Mouse (Mus musculus): ENCODE measurements around the gene Poc1b. TPM values are rescaled to one million over a fixed set of nuclear protein-coding genes. Genes with fewer than 3 reads are reported as not detected.
A peak's percentile ranks its signal among the peaks of the same experiment; 100 is the strongest.

The Poc1b gene
- 6.1 and 6.2 TPM in 2 replicates for polyA plus RNA-seq (2015; fragmentation: Nextera tagmentation; extraction: Ambion mirVana)

DNA sequence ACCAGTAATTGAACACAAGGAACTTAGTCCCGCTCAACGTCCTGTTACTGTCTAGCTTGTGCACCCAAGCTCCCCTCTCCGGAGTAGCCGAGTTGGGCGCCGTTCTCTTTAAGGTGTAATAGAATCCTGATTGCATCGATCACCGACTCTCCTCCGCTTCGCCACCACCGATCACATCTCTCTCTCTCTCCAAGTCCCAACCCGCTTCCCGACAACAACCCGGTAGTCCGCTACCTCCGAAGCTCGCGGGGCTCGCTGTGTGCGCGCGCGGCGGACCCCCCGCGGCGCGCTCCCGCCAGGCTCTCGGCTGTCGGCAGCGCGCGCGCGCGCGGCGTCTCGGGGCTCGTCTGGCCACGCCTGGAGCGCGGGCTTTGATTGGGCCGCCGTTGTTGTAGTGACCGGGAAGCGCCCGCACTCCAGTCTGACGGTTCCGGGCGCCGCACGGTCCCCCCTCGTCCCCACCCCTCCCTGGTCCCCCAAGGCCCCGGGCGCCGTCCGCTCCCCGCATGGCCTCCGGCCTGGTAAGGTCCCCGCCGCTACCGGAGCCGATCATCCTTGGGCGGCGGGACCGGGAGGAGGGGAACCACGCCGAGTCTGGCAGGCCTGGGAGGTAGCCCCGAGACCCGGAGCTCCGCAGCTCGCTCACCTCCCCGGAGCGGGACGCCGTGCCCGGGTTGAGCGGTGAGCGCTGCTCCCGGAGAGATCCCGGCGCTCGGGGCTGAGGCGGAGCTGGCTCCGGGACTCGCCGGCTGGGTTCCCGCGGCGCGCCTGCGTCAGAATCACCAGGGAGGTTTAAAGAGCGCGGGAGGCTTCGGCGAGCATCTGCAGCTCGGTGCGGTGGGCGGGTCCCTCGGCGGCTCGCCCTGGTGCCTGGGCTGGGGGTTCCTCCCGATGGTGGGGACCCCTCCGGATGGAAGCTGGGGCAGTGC lies at the start of gene Poc1b:
Gene Poc1b (plus strand): TSS at position 334 of the 929 bp plus-strand sequence.
- H3K4me2 ChIP-seq (replicated peaks; ENCODE audit: low read depth, low read length), result peak within 1 kb of the TSS; percentile 98
- no peak for TF ChIP-seq CTCF (IDR thresholded peaks at IDR 0.05)
- no peak for TF ChIP-seq EP300 (IDR thresholded peaks at IDR 0.05)
- H3K27ac ChIP-seq (ENCODE audit: low read length), result peak within 1 kb of the TSS; percentile 83
- ATAC-seq (peak; percentile 93), DNase-seq (ENCODE audit: low spot score) (peak; percentile 93)
- H3K4me1 ChIP-seq (ENCODE audit: insufficient read depth, low read depth, low read length), result peaks cover 3% of the 10 kb centered on the region; the same call in 1 of the 2 replicates
- H3K9me3 ChIP-seq (ENCODE audit: low read length), result no peaks in the 10 kb centered on the region
- peak within 1 kb of the TSS; percentile 86 for H3K4me3 ChIP-seq (ENCODE audit: low read depth, low read length)
- H3K27me3 ChIP-seq (replicated peaks; ENCODE audit: insufficient read depth, low read length), result no peaks in the 10 kb centered on the region
- WGBS, result 1% methylated on average over 89 of the region's 106 CpGs
- peak within 1 kb of the TSS; percentile 70 for H3K9ac ChIP-seq (replicated peaks; ENCODE audit: low read depth)
- no peaks in the 10 kb centered on the region for H3K36me3 ChIP-seq (ENCODE audit: insufficient read depth, low read length)

DNA sequence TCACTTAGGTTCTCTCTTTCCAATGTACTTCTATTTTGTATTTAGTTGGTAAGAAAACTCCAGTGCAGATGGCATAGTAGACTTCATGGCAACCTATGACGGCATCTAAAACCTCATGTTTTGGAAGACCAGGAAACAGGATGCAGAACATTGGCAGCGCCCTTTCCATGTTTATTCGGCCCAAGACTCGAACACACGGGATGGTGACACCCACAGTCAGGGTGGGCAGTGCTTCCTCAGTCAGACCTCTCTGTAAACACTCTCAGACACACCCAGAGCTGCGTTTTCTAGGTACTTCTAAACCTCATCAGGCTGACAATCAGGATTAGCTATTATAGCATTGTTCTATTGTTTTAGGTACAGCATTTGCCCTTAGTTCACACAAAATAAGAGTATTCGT lies 46.2 kb upstream of the Poc1b start:
- DNase-seq (ENCODE audit: low spot score), result no peak
- ATAC-seq, result peak; percentile 52; the same call in 1 of the 2 replicates
- Histone ChIP-seq H3K36me3 (ENCODE audit: insufficient read depth, low read length) (no peaks in the 10 kb centered on the region), H3K9me3 (ENCODE audit: low read length) (no peaks in the 10 kb centered on the region), H3K27me3 (replicated peaks; ENCODE audit: insufficient read depth, low read length) (no peaks in the 10 kb centered on the region), H3K4me1 (ENCODE audit: insufficient read depth, low read depth, low read length) (no peaks in the 10 kb centered on the region), H3K27ac (ENCODE audit: low read length) (no peak overlapping the region), H3K9ac (replicated peaks; ENCODE audit: low read depth) (no peak overlapping the region), H3K4me3 (ENCODE audit: low read depth, low read length) (no peak overlapping the region), H3K4me2 (replicated peaks; ENCODE audit: low read depth, low read length) (no peak overlapping the region)
- WGBS, result 73% methylated on average over 7 of the region's 7 CpGs
- TF ChIP-seq EP300 (IDR thresholded peaks at IDR 0.05) (no peak), CTCF (IDR thresholded peaks at IDR 0.05) (no peak)

DNA sequence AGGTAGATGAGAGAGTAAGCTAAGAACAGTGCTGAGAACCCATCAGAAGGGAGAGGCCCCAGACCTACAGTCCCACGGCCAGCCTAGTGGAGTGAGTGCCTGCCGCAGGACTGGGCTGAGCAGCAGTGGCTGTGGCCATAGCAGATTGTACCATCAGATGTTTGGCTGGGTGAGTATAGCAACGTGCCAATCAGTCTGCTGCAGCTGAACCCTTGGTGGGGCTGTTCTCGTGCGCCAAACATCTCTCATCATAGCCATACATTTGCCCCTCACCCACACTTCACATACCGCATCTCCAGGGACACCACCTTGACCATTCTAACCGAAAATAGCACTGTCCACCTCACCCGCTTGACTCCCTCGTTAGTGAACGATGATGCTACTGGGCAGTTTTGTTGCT lies 45.4 kb upstream of the Poc1b start:
- no peak for ATAC-seq
- Histone ChIP-seq H3K27ac (ENCODE audit: low read length) (no peak overlapping the region), H3K36me3 (ENCODE audit: insufficient read depth, low read length) (no peaks in the 10 kb centered on the region), H3K9me3 (ENCODE audit: low read length) (no peaks in the 10 kb centered on the region), H3K4me1 (ENCODE audit: insufficient read depth, low read depth, low read length) (no peaks in the 10 kb centered on the region), H3K4me2 (replicated peaks; ENCODE audit: low read depth, low read length) (no peak overlapping the region), H3K27me3 (replicated peaks; ENCODE audit: insufficient read depth, low read length) (no peaks in the 10 kb centered on the region), H3K4me3 (ENCODE audit: low read depth, low read length) (no peak overlapping the region), H3K9ac (replicated peaks; ENCODE audit: low read depth) (no peak overlapping the region)
- WGBS, result 89% methylated on average over 10 of the region's 10 CpGs
- TF ChIP-seq EP300 (IDR thresholded peaks at IDR 0.05), result no peak
- TF ChIP-seq CTCF (IDR thresholded peaks at IDR 0.05), result no peak
- no peak for DNase-seq (ENCODE audit: low spot score)

DNA sequence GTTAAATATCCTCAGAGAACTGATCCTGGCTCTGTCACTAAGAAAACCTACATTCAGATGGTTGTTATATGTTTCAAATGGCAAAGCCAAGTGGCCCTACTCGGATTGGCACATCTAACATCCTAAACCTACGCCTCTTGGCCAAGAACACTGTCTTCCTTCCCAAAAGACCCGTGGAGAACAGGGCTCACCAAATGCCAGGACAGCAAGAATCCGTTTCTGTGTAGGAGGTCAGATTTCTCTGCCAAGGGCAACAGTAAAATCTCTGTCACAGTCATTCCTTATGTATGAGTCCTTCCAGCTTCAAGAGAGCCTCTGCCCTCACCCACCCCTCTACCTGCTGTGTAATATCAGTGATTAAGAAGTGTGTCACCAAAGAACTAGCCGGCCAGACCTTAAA lies 44.3 kb upstream of the Poc1b start:
- no peaks in the 10 kb centered on the region for H3K9me3 ChIP-seq (ENCODE audit: low read length)
- no peaks in the 10 kb centered on the region for H3K36me3 ChIP-seq (ENCODE audit: insufficient read depth, low read length)
- DNase-seq (ENCODE audit: low spot score) (no peak), ATAC-seq (no peak)
- H3K4me1 ChIP-seq (ENCODE audit: insufficient read depth, low read depth, low read length), result no peaks in the 10 kb centered on the region
- H3K4me3 ChIP-seq (ENCODE audit: low read depth, low read length), result no peak overlapping the region
- H3K27ac ChIP-seq (ENCODE audit: low read length), result no peak overlapping the region
- TF ChIP-seq EP300 (IDR thresholded peaks at IDR 0.05), result no peak
- no peak for TF ChIP-seq CTCF (IDR thresholded peaks at IDR 0.05)
- WGBS, result 72% methylated on average over 5 of the region's 5 CpGs
- no peaks in the 10 kb centered on the region for H3K27me3 ChIP-seq (replicated peaks; ENCODE audit: insufficient read depth, low read length)
- no peak overlapping the region for H3K4me2 ChIP-seq (replicated peaks; ENCODE audit: low read depth, low read length)
- H3K9ac ChIP-seq (replicated peaks; ENCODE audit: low read depth), result no peak overlapping the region

DNA sequence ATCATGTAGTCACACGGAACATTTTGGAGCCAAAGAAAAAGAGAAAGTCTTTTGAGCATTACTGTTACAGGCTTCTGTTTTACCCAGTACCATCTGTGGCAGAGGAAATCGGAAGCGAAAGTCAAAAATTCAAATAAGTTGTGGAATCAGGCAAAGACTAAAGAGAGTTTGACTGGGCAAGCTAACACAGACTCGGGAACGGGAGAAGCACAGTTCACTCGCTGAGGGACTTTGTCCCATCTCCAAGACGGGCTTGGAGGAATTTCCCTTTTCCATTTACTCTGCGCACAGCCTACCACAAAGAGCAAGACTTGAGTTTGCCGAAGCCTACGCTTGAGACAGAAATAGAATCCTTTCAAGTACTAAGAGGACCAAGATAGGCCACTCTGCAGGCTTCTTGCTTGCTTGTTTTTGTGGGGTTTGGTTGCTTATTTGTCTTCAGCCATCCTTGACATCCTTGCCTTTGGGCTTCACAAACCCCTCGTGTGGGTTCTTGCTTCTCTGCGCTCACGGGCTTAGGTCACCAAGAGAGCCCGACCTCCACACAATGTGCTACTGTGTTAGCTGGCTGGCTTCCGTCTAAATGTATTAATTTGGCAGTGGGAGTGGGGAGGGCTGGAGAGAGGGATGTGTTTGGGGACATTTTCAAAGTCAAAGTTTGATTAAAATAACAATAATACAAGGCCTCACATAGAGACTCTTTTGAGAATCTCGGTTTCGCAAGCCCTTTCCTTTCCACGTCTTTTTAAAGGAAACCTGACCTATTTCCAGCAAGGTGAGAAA lies 30.5 kb upstream of the Poc1b start:
- Histone ChIP-seq H3K4me1 (ENCODE audit: insufficient read depth, low read depth, low read length) (no peaks in the 10 kb centered on the region), H3K27me3 (replicated peaks; ENCODE audit: insufficient read depth, low read length) (no peaks in the 10 kb centered on the region; the same call in 1 of the 2 replicates), H3K9me3 (ENCODE audit: low read length) (no peaks in the 10 kb centered on the region), H3K4me2 (replicated peaks; ENCODE audit: low read depth, low read length) (no peak overlapping the region), H3K4me3 (ENCODE audit: low read depth, low read length) (no peak overlapping the region), H3K9ac (replicated peaks; ENCODE audit: low read depth) (no peak overlapping the region), H3K27ac (ENCODE audit: low read length) (no peak overlapping the region), H3K36me3 (ENCODE audit: insufficient read depth, low read length) (no peaks in the 10 kb centered on the region)
- TF ChIP-seq CTCF (IDR thresholded peaks at IDR 0.05) (no peak), EP300 (IDR thresholded peaks at IDR 0.05) (no peak)
- WGBS, result 74% methylated on average over 18 of the region's 18 CpGs
- DNase-seq (ENCODE audit: low spot score), result no peak
- ATAC-seq, result no peak

DNA sequence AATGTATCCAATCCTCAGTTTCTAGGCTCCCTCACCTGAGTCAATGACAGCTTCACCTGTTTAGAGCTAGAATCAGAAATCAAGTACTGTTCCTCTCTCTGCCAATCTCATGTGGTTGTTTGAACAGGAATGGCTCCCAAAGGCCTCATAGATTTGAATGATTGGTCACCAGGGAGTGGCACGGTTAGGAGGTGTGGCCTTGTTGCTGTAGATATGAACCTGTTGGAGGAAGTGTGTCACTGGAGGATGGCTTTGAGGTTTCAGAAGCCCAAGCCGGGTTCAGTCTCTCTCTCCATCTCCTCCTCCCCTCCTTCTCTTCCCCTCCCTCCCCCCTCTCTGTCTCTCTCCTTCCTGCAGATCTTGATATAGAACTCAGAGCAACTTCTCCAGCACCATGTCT lies 28.2 kb upstream of the Poc1b start:
- Histone ChIP-seq H3K27ac (ENCODE audit: low read length) (no peak overlapping the region), H3K4me3 (ENCODE audit: low read depth, low read length) (no peak overlapping the region), H3K4me1 (ENCODE audit: insufficient read depth, low read depth, low read length) (no peaks in the 10 kb centered on the region), H3K4me2 (replicated peaks; ENCODE audit: low read depth, low read length) (no peak overlapping the region), H3K9me3 (ENCODE audit: low read length) (no peaks in the 10 kb centered on the region), H3K9ac (replicated peaks; ENCODE audit: low read depth) (no peak overlapping the region), H3K36me3 (ENCODE audit: insufficient read depth, low read length) (no peaks in the 10 kb centered on the region), H3K27me3 (replicated peaks; ENCODE audit: insufficient read depth, low read length) (no peaks in the 10 kb centered on the region; the same call in 1 of the 2 replicates)
- no peak for DNase-seq (ENCODE audit: low spot score)
- no peak for ATAC-seq
- TF ChIP-seq EP300 (IDR thresholded peaks at IDR 0.05), result no peak
- no peak for TF ChIP-seq CTCF (IDR thresholded peaks at IDR 0.05)
- 67% methylated on average over 2 of the region's 2 CpGs for WGBS
